Mouse (Mus musculus) MEL (cell line): ENCODE data around the gene Ablim1. TPM values are rescaled to one million over a fixed set of nuclear protein-coding genes. Genes with fewer than 3 reads are reported as not detected.

Source experiments
- DNase-seq: peaks from one replicate; pipeline ENCODE4 v3.0.0; 2011; ENCODE audit warnings: low read depth, low spot score
- H3K27ac ChIP-seq: 2 replicates; pipeline ENCODE4 v1.5.1; 2012; ENCODE audit warnings: low read depth, mild to moderate bottlenecking, control low read depth, low read length, moderate library complexity; ENCODE audit not compliant: control insufficient read depth
- H3K27me3 ChIP-seq, 2 experiments: fragments of 150-350 bp in 1 of 2; sonication (generic) in 1 of 2; 2 replicates each; pipeline ENCODE4 v1.6.1; 2012; ENCODE audit warnings: low read length in 2 of 2, mild to moderate bottlenecking in 2 of 2, improper control_type of control experiment in 1 of 2, moderate library complexity in 1 of 2; ENCODE audit not compliant: insufficient read depth in 2 of 2, control insufficient read depth in 1 of 2
- H3K36me3 ChIP-seq, 2 experiments: 2 replicates each; pipeline ENCODE4 v1.6.1; 2012 to 2014; ENCODE audit warnings: low read length in 2 of 2, improper control_type of control experiment in 1 of 2, inconsistent platforms in 1 of 2, mild to moderate bottlenecking in 1 of 2; ENCODE audit not compliant: insufficient read depth in 2 of 2, control insufficient read depth in 1 of 2
- H3K4me1 ChIP-seq, 2 experiments: fragments of 150-350 bp in 1 of 2; sonication (generic) in 1 of 2; 2 replicates each; pipeline ENCODE4 v1.6.1; 2012; ENCODE audit warnings: low read length in 2 of 2, improper control_type of control experiment in 1 of 2, mild to moderate bottlenecking in 1 of 2; ENCODE audit not compliant: insufficient read depth in 2 of 2, control insufficient read depth in 1 of 2
- H3K4me3 ChIP-seq, 2 experiments: fragments of 150-350 bp in 1 of 2; sonication (generic) in 1 of 2; 2 replicates each; pipeline ENCODE4 v1.5.1; 2012; ENCODE audit warnings: low read depth in 2 of 2, low read length in 2 of 2, mild to moderate bottlenecking in 2 of 2, moderate library complexity in 2 of 2, control low read depth in 1 of 2, improper control_type of control experiment in 1 of 2; ENCODE audit not compliant: control insufficient read depth in 1 of 2, insufficient read depth in 1 of 2
- H3K79me2 ChIP-seq: 2 replicates; pipeline ENCODE4 v1.6.1; 2012; ENCODE audit warnings: mild to moderate bottlenecking, low read length, moderate library complexity; ENCODE audit not compliant: control insufficient read depth, poor library complexity, insufficient read depth
- H3K9ac ChIP-seq: 2 replicates; pipeline ENCODE4 v1.6.1; 2012; ENCODE audit warnings: low read depth, mild to moderate bottlenecking, control low read depth, low read length, moderate library complexity; ENCODE audit not compliant: control insufficient read depth, poor library complexity, severe bottlenecking
- H3K9me3 ChIP-seq: fragments of 150-350 bp; sonication (generic); replicated peaks from 2 replicates; pipeline ENCODE4 v1.6.1; 2012; ENCODE audit warnings: mild to moderate bottlenecking, low read length, improper control_type of control experiment, moderate library complexity; ENCODE audit not compliant: insufficient read depth
- E2F4 ChIP-seq: IDR thresholded peaks from 2 replicates; pipeline ENCODE4 v1.6.1; 2011; ENCODE audit warnings: low read depth, low read length, improper control_type of control experiment, borderline replicate concordance
- ETS1 ChIP-seq: IDR thresholded peaks from 2 replicates; pipeline ENCODE4 v1.6.1; 2012; ENCODE audit warnings: low read depth, mild to moderate bottlenecking, inconsistent platforms, low read length, improper control_type of control experiment, moderate library complexity
- GATA1 ChIP-seq: IDR thresholded peaks from 2 replicates; pipeline ENCODE4 v1.6.1; 2011; ENCODE audit warnings: low read depth, low read length, improper control_type of control experiment
- KAT2A ChIP-seq: conservative IDR thresholded peaks from 2 replicates; pipeline ENCODE4 v1.6.1; 2012; ENCODE audit warnings: low read depth, low read length, improper control_type of control experiment, inconsistent platforms
- MAX ChIP-seq: IDR thresholded peaks from 2 replicates; pipeline ENCODE4 v1.6.1; 2011; ENCODE audit warnings: low read length, improper control_type of control experiment
- MAZ ChIP-seq: IDR thresholded peaks from 2 replicates; pipeline ENCODE4 v1.6.1; 2012; ENCODE audit warnings: low read depth, mild to moderate bottlenecking, inconsistent platforms, low read length, improper control_type of control experiment
- MEF2A ChIP-seq: IDR thresholded peaks from 2 replicates; pipeline ENCODE4 v1.6.1; 2014; ENCODE audit warnings: low read depth, mild to moderate bottlenecking, inconsistent platforms, low read length, improper control_type of control experiment; ENCODE audit not compliant: poor library complexity, insufficient replicate concordance, severe bottlenecking; ENCODE audit errors: extremely low read depth
- MXI1 ChIP-seq: IDR thresholded peaks from 2 replicates; pipeline ENCODE4 v1.6.1; 2011; ENCODE audit warnings: mild to moderate bottlenecking, low read depth, low read length, improper control_type of control experiment
- MYB ChIP-seq: IDR thresholded peaks from 2 replicates; pipeline ENCODE4 v1.6.1; 2011; ENCODE audit warnings: mild to moderate bottlenecking, low read depth, low read length, improper control_type of control experiment
- NELFE ChIP-seq: IDR thresholded peaks from 2 replicates; pipeline ENCODE4 v1.6.1; 2011; ENCODE audit warnings: low read depth, low read length, improper control_type of control experiment
- NRF1 ChIP-seq: IDR thresholded peaks from 2 replicates; pipeline ENCODE4 v1.6.1; 2014; ENCODE audit warnings: low read depth, mild to moderate bottlenecking, inconsistent platforms, low read length, improper control_type of control experiment, moderate library complexity; ENCODE audit not compliant: poor library complexity, insufficient read depth, severe bottlenecking
- POLR2AphosphoS2 ChIP-seq: IDR thresholded peaks from 2 replicates; pipeline ENCODE4 v1.6.1; 2011; ENCODE audit warnings: low read length, improper control_type of control experiment
- RCOR1 ChIP-seq: IDR thresholded peaks from 2 replicates; pipeline ENCODE4 v1.6.1; 2012; ENCODE audit warnings: low read depth, mild to moderate bottlenecking, inconsistent platforms, low read length, improper control_type of control experiment
- SIN3A ChIP-seq: IDR thresholded peaks from 2 replicates; pipeline ENCODE4 v1.6.1; 2012; ENCODE audit warnings: low read length, improper control_type of control experiment, inconsistent platforms
- TAL1 ChIP-seq: IDR thresholded peaks from 2 replicates; pipeline ENCODE4 v1.6.1; 2012; ENCODE audit warnings: mild to moderate bottlenecking, inconsistent platforms, low read length, moderate library complexity, mixed read lengths
- UBTF ChIP-seq: IDR thresholded peaks from 2 replicates; pipeline ENCODE4 v1.6.1; 2012; ENCODE audit warnings: low read depth, mild to moderate bottlenecking, inconsistent platforms, low read length, improper control_type of control experiment, moderate library complexity, borderline replicate concordance; ENCODE audit not compliant: insufficient read depth
- ZC3H11A ChIP-seq: IDR thresholded peaks from 2 replicates; pipeline ENCODE4 v1.6.1; 2012; ENCODE audit warnings: low read depth, mild to moderate bottlenecking, inconsistent platforms, low read length, improper control_type of control experiment
- polyA plus RNA-seq, 2 experiments: library from polyadenylated mRNA; stranded (reverse) in 1 of 2; unstranded in 1 of 2; fragments of >175 nt in 1 of 2; fragments of >200 nt in 1 of 2; gene quantifications; 2 replicates each; pipeline versions ENCODE4 v1.2.1 to v1.2.4; 2012; ENCODE audit warnings: low replicate concordance in 2 of 2, low read depth in 1 of 2; ENCODE audit not compliant: insufficient read length in 2 of 2, insufficient read depth in 1 of 2, missing spikeins in 1 of 2
- total RNA-seq: library from RNA; depleted of rRNA; stranded (reverse); fragments of 300-350 nt; gene quantifications from 2 replicates; pipeline ENCODE4 v1.2.3, GENCODE M21; 2012

Ablim1 gene
- total and polyA plus RNA-seq, 3 experiments: not detected

GRCm38 (mm10) chr19:57229161-57229560 lies 85.6 kb downstream of the Ablim1 start:
- Histone ChIP-seq H3K4me1 (no peaks in the 10 kb centered on the region), H3K4me3 (no peak overlapping the region), H3K27ac (no peak overlapping the region), H3K27me3 (no peaks in the 10 kb centered on the region; a peak in 2 of 4 replicates), H3K9ac (no peak overlapping the region), H3K9me3 (no peaks in the 10 kb centered on the region), H3K79me2 (no peaks in the 10 kb centered on the region), H3K36me3 (no peaks in the 10 kb centered on the region)
- TF ChIP-seq SIN3A (no peak), MAZ (no peak), KAT2A (no peak), POLR2AphosphoS2 (no peak), NELFE (no peak), NRF1 (no peak), ZC3H11A (no peak), GATA1 (no peak), TAL1 (no peak)
- no peak for DNase-seq

DNA sequence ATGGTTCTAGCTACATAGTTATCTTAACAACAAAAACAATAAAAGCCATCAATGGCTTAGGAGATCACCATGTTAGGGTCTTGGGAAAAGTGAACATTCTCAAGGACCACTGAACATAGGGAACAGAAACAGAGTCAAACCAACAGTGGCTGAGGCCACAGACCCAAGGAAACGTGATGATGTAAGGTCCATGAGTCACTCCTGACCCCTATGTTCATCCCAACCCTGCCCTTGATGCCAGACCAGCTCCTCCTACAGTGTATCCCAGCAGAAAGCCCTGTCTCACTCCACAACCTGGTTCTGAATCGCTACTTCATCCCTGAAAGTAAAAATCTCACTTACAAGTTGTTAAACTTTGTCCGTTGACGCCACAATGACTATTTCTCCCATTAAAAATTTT lies 86.1 kb downstream of the Ablim1 start:
- Histone ChIP-seq H3K9ac (no peak overlapping the region), H3K4me1 (no peaks in the 10 kb centered on the region), H3K27ac (no peak overlapping the region), H3K9me3 (no peaks in the 10 kb centered on the region), H3K27me3 (no peaks in the 10 kb centered on the region; a peak in 2 of 4 replicates), H3K79me2 (no peaks in the 10 kb centered on the region), H3K4me3 (no peak overlapping the region), H3K36me3 (no peaks in the 10 kb centered on the region)
- TF ChIP-seq UBTF (no peak), RCOR1 (no peak), MYB (no peak), SIN3A (no peak), ETS1 (no peak)
- DNase-seq: no peak

DNA sequence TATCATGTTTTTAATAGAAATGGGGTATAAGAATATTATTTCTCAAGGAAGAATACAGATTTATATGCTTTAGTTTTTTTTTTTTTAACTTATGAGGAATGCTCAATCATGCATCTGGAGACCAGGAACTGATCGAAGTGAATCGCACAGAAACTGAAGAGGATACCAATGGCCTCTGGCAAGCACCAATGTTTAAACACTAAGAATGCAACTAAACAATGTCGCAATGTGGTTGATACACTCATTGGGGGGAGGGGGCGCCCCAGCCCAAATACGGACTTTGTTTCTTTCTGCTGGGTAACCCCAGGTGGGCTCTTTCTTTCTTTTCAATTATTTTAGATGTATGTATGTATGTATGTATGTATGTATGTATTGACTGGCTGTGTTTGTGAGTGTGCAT lies 90.3 kb downstream of the Ablim1 start:
- no peak for DNase-seq
- no peak for TF ChIP-seq MXI1
- TF ChIP-seq NELFE: no peak
- TF ChIP-seq KAT2A: no peak
- no peak for TF ChIP-seq MYB
- no peak for TF ChIP-seq MAX
- TF ChIP-seq MEF2A: no peak
- TF ChIP-seq E2F4: no peak
- no peak for TF ChIP-seq GATA1
- Histone ChIP-seq H3K4me1 (no peaks in the 10 kb centered on the region), H3K27me3 (peaks cover 7% of the 10 kb centered on the region in 2 experiments), H3K36me3 (no peaks in the 10 kb centered on the region), H3K27ac (no peak overlapping the region), H3K9me3 (no peaks in the 10 kb centered on the region), H3K9ac (no peak overlapping the region), H3K4me3 (no peak overlapping the region), H3K79me2 (no peaks in the 10 kb centered on the region)
